In genomic region chr2:158510665-158511064, GRCm38 (mm10) we compare ENCODE assay signal across 10 mouse cellular contexts. TPM values are rescaled to one million over a fixed set of nuclear protein-coding genes. Genes with fewer than 3 reads are reported as not detected.
DNase-seq lines count a peak whose midpoint lies in the region; ATAC-seq lines count a peak whose summit lies in the region.
"Had no signal": no experiment of that assay in that cellular context is flagged by ENCODE, and none has a peak within 500 bp of the region (broad histone marks: within the 10 kb centered on the region; RNA-seq: fewer than 3 reads in every experiment).

No protein-coding gene starts in this region.

- no peaks in the 10 kb centered on the region for H3K9me3 ChIP-seq in stomach, embryonic 16.5 days (replicated peaks; ENCODE audit: control insufficient read depth, low read length)
- H3K9me3 ChIP-seq in hindbrain, embryonic 14.5 days (ENCODE audit: control insufficient read depth, low read length): no peaks in the 10 kb centered on the region

- DNase-seq in retina, postnatal 1 day: peak; percentile 10
- no peak for DNase-seq in retina, embryonic 14.5 days (ENCODE audit: low spot score)
- DNase-seq in adrenal gland, postnatal 36 days: peak; percentile 86 to 90
- DNase-seq in kidney, postnatal 4 days: peak; percentile 80 to 87
- no peak for DNase-seq in layer of hippocampus, postnatal 36 days
- DNase-seq in hindbrain, embryonic 14.5 days (ENCODE audit: low spot score): no peak

- H3K4me2 ChIP-seq in stomach, embryonic 16.5 days (ENCODE audit: low read depth, low read length): no peak overlapping the region
- no peak overlapping the region for H3K4me2 ChIP-seq in hindbrain, embryonic 14.5 days (replicated peaks)

- no peak overlapping the region for H3K9ac ChIP-seq in stomach, embryonic 16.5 days (ENCODE audit: low read length)
- H3K9ac ChIP-seq in hindbrain, embryonic 14.5 days: no peak overlapping the region

- no peaks in the 10 kb centered on the region for H3K36me3 ChIP-seq in stomach, embryonic 16.5 days (ENCODE audit: control insufficient read depth, insufficient read depth, low read length)
- H3K36me3 ChIP-seq in hindbrain, embryonic 14.5 days (replicated peaks; ENCODE audit: control insufficient read depth, insufficient read depth): no peaks in the 10 kb centered on the region

- peak overlapping the region; percentile 80 for H3K27ac ChIP-seq in stomach, embryonic 16.5 days (ENCODE audit: low read length)
- H3K27ac ChIP-seq in hindbrain, embryonic 14.5 days: no peak overlapping the region

- no peaks in the 10 kb centered on the region; the same call in 1 of the 2 replicates for H3K4me1 ChIP-seq in stomach, embryonic 16.5 days (ENCODE audit: control insufficient read depth, insufficient read depth, low read length)
- no peaks in the 10 kb centered on the region for H3K4me1 ChIP-seq in hindbrain, embryonic 14.5 days (replicated peaks; ENCODE audit: control insufficient read depth, insufficient read depth, low read length)

- ATAC-seq in stomach, embryonic 16.5 days (ENCODE audit: insufficient read depth, low FRiP score): peak; percentile 63
- ATAC-seq in erythroblast, adult 5-6 weeks (replicated peaks; ENCODE audit: low FRiP score, poor library complexity, severe bottlenecking): no peak
- no peak for ATAC-seq in hindbrain, embryonic 14.5 days (ENCODE audit: low FRiP score)

- no peak overlapping the region for H3K4me3 ChIP-seq in stomach, embryonic 16.5 days (replicated peaks; ENCODE audit: low read length)
- H3K4me3 ChIP-seq in hindbrain, embryonic 14.5 days (replicated peaks; ENCODE audit: low read length): no peak overlapping the region
- H3K4me3 ChIP-seq: myocyte had no signal

- 57% methylated on average over 6 of the region's 6 CpGs for WGBS in stomach, embryonic 16.5 days
- WGBS in hindbrain, embryonic 14.5 days: 69% methylated on average over 6 of the region's 6 CpGs

- H3K27me3 ChIP-seq in stomach, embryonic 16.5 days (ENCODE audit: control insufficient read depth, insufficient read depth, low read length): no peaks in the 10 kb centered on the region
- no peaks in the 10 kb centered on the region for H3K27me3 ChIP-seq in hindbrain, embryonic 14.5 days (ENCODE audit: control insufficient read depth, insufficient read depth, low read length)

RNA-seq across cellular contexts. Expression of gene Arhgap40, which starts 1.9 kb away (rescaled TPM):
- total RNA-seq in adrenal gland, postnatal 36 days (2021): not detected
- polyA plus RNA-seq in stomach, embryonic 16.5 days (2015; fragmentation: Nextera tagmentation; extraction: Ambion mirVana): 8.3 and 9.3 TPM in 2 replicates
- total RNA-seq in erythroblast, adult 5-6 weeks (2015; ENCODE audit: low replicate concordance): not detected in 2 replicates
- not detected in 2 replicates for total RNA-seq in erythroblast, adult 5-6 weeks (2017; ENCODE audit: low replicate concordance)
- total RNA-seq in layer of hippocampus, postnatal 36 days (2021): not detected
- 1.5 TPM in 2 replicates for polyA plus RNA-seq in hindbrain, embryonic 14.5 days (2014; fragmentation: Nextera tagmentation; extraction: Ambion mirVana)
- polyA plus RNA-seq: myocyte had no signal

RNA-seq across cellular contexts. Expression of gene Adig, which starts 8.3 kb away (rescaled TPM):
- 10 to 100 TPM; 90.4 to 93.3 TPM for total RNA-seq in adrenal gland, postnatal 36 days (2021)
- polyA plus RNA-seq in stomach, embryonic 16.5 days (2015; fragmentation: Nextera tagmentation; extraction: Ambion mirVana): 1.9 and 3.8 TPM in 2 replicates
- total RNA-seq in erythroblast, adult 5-6 weeks (2015; ENCODE audit: low replicate concordance): not detected in 2 replicates
- not detected in 2 replicates for total RNA-seq in erythroblast, adult 5-6 weeks (2017; ENCODE audit: low replicate concordance)
- total RNA-seq in layer of hippocampus, postnatal 36 days (2021): not detected
- not detected in 2 replicates for polyA plus RNA-seq in hindbrain, embryonic 14.5 days (2014; fragmentation: Nextera tagmentation; extraction: Ambion mirVana)
- polyA plus RNA-seq: cortical plate, adult 2 months; myocyte had no signal

Comparison
In these comparisons a context has a peak if more than half of its experiments do, and no peak if none do; other contexts are left out.
1. DNase-seq: peak in retina, postnatal 1 day (single experiment), adrenal gland, postnatal 36 days (2 of 2) and kidney, postnatal 4 days (2 of 2); none in retina, embryonic 14.5 days (single experiment), layer of hippocampus, postnatal 36 days (0 of 2) and hindbrain, embryonic 14.5 days (single experiment).
2. RNA of gene Adig, which starts 8.3 kb away (total RNA-seq): 90.4 to 93.3 TPM in adrenal gland, postnatal 36 days; not detected in erythroblast, adult 5-6 weeks and not detected in layer of hippocampus, postnatal 36 days; every median in the first group is over 10 times any median in the second.